Mouse (Mus musculus) hindbrain, embryonic 13.5 days (tissue): ENCODE results near the gene Gm42906. TPM values are rescaled to one million over a fixed set of nuclear protein-coding genes. Genes with fewer than 3 reads are reported as not detected.

ENCODE experiments used
- ATAC-seq: fragments of 200-750 bp; cut with Nextera tagmentation; 2 replicates; pipeline ENCODE4 v1.8.0; 2017; ENCODE audit warnings: moderate TSS enrichment; ENCODE audit not compliant: low FRiP score
- H3K27ac ChIP-seq: fragments of 300-500 bp; sonication (generic); 2 replicates; pipeline ENCODE4 v1.5.1; 2015; ENCODE audit warnings: inconsistent platforms, mild to moderate bottlenecking, moderate library complexity
- H3K27me3 ChIP-seq: fragments of 300-500 bp; sonication (generic); 2 replicates; pipeline ENCODE4 v1.6.1; 2015; ENCODE audit warnings: mild to moderate bottlenecking, inconsistent platforms
- H3K36me3 ChIP-seq: fragments of 300-500 bp; sonication (generic); 2 replicates; pipeline ENCODE4 v1.6.1; 2015; ENCODE audit warnings: mild to moderate bottlenecking, inconsistent platforms
- H3K4me1 ChIP-seq: fragments of 300-500 bp; sonication (generic); replicated peaks from 2 replicates; pipeline ENCODE4 v1.6.1; 2015; ENCODE audit warnings: inconsistent platforms
- H3K4me2 ChIP-seq: fragments of 300-500 bp; sonication (generic); 2 replicates; pipeline ENCODE4 v1.6.1; 2015; ENCODE audit warnings: inconsistent platforms, mild to moderate bottlenecking, moderate library complexity
- H3K4me3 ChIP-seq: fragments of 300-500 bp; sonication (generic); 2 replicates; pipeline ENCODE4 v1.5.1; 2015; ENCODE audit warnings: mild to moderate bottlenecking, inconsistent platforms
- H3K9ac ChIP-seq: fragments of 300-500 bp; sonication (generic); 2 replicates; pipeline ENCODE4 v1.6.1; 2015; ENCODE audit warnings: mild to moderate bottlenecking, inconsistent platforms
- H3K9me3 ChIP-seq: fragments of 300-500 bp; sonication (generic); 2 replicates; pipeline ENCODE4 v1.6.1; 2016; ENCODE audit warnings: inconsistent platforms
- WGBS: fragments of 180-500 bp; shearing (Covaris S2); methylation state at CpG from one replicate; pipeline ENCODE4 v1.1.7; 2015; 5-methylcytosine and 5-hydroxymethylcytosine counted together
- polyA plus RNA-seq: library from polyadenylated mRNA; unstranded; fragments of >200 nt; fragmentation: Nextera tagmentation; extraction: Ambion mirVana; gene quantifications from 2 replicates; pipeline ENCODE4 v1.2.1, GENCODE M21; 2015

Gene Gm42906
- polyA plus RNA-seq, 1 experiment from 2014 or later, result not detected

DNA sequence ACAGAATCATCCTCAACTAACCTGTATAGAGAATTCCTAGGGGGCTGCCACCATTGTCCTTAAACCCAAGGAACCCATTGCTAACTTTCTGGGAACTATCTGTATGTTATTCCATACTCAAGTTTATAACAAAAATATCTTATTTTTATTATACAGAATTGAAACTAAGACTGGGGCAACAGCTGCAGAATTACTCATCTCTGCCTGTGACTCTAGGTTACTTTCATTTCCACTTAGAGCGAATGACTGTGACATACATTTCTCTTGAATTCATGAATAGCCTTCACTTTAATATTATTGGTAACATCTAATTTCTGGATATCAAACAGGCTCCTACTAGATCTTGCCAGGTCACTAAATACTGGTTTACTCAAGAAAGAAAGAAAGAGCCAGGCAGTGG is 217.1 kb downstream of the Gm42906 start:
- Histone ChIP-seq H3K4me2 (no peak overlapping the region), H3K27me3 (no peaks in the 10 kb centered on the region), H3K4me3 (no peak overlapping the region), H3K9me3 (no peaks in the 10 kb centered on the region), H3K36me3 (no peaks in the 10 kb centered on the region), H3K9ac (no peak overlapping the region), H3K4me1 (no peaks in the 10 kb centered on the region), H3K27ac (no peak overlapping the region)
- no peak for ATAC-seq
- 98% methylated on average over 1 of the region's 1 CpGs for WGBS

GRCm38 (mm10) chr5:151210060-151210459 is 217.9 kb downstream of the Gm42906 start:
- WGBS, result 88% methylated on average over 2 of the region's 2 CpGs
- Histone ChIP-seq H3K27ac (no peak overlapping the region), H3K36me3 (no peaks in the 10 kb centered on the region), H3K9me3 (no peaks in the 10 kb centered on the region), H3K4me3 (no peak overlapping the region), H3K4me1 (no peaks in the 10 kb centered on the region), H3K27me3 (no peaks in the 10 kb centered on the region), H3K4me2 (no peak overlapping the region), H3K9ac (no peak overlapping the region)
- ATAC-seq, result no peak

DNA sequence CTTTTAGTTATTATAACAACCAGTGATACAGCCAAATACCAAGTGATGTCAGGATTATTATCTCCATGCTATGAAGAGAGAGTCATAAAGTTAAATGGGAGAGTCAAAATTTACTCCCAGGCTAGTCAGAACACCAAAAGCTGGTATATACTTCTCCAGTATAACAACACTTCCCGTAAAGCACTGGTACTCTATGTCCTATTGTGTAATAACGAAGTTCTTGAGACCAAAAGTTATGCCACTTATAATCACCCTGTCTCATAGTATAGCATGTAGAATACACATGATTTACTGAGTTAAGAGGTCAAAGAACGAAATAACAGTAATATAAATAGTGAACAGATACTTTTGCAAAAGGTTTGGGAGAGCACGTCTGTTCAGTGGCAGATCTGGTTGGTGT is 222.9 kb downstream of the Gm42906 start:
- ATAC-seq, result no peak
- Histone ChIP-seq H3K9ac (no peak overlapping the region), H3K4me3 (no peak overlapping the region), H3K4me2 (no peak overlapping the region), H3K9me3 (no peaks in the 10 kb centered on the region), H3K36me3 (no peaks in the 10 kb centered on the region), H3K27ac (no peak overlapping the region), H3K27me3 (no peaks in the 10 kb centered on the region), H3K4me1 (no peaks in the 10 kb centered on the region)
- WGBS, result 93% methylated on average over 4 of the region's 4 CpGs

DNA sequence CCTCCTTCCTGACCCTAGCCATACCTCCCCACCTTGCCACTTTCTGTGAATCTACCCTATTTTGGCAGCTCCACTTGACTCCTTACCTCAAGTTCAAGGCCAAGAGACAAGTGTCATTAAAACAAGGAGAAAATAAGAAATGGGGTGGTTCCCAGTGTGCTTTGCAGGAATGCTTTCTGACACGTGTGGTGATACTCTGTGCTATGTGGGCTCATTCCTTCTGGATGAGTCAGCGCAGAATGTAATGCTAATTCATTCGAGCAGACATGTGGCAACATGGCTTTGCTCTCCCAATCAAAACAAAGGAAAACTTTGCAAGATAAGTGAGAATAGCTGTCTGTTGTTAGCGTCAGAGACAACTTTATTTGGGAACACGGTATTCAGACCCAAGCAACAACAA is 225.0 kb downstream of the Gm42906 start:
- WGBS, result 74% methylated on average over 5 of the region's 5 CpGs
- no peaks in the 10 kb centered on the region for H3K4me1 ChIP-seq
- no peak for ATAC-seq
- H3K9ac ChIP-seq, result no peak overlapping the region
- no peaks in the 10 kb centered on the region for H3K27me3 ChIP-seq
- no peak overlapping the region for H3K4me3 ChIP-seq
- H3K36me3 ChIP-seq, result no peaks in the 10 kb centered on the region
- H3K9me3 ChIP-seq, result no peaks in the 10 kb centered on the region
- H3K27ac ChIP-seq, result no peak overlapping the region
- no peak overlapping the region for H3K4me2 ChIP-seq

DNA sequence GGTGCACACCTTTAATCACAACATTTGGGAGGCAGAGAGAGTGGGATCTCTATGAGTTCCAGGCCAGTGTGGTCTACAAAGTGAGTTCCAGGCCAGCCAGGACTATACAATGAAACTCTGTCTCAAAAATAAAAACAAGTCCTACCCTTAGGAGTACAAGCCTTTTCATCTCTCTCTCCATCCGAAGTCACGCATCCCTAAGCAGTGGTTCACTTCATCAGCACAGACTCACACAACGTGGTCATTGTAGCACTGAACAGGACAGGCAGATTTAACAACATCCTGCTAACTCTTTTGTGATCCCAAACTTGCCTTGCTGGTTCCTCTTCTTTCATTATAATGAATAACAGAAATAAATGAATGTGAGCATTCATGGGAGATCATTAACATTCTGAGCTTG is 226.7 kb downstream of the Gm42906 start:
- H3K9ac ChIP-seq, result no peak overlapping the region

GRCm38 (mm10) chr5:151199235-151199634 is 228.7 kb downstream of the Gm42906 start:
- WGBS, result 91% methylated on average over 3 of the region's 3 CpGs
- no peak overlapping the region for H3K4me3 ChIP-seq
- peaks cover 6% of the 10 kb centered on the region; the same call in 1 of the 2 replicates for H3K4me1 ChIP-seq
- H3K27me3 ChIP-seq, result no peaks in the 10 kb centered on the region
- H3K9me3 ChIP-seq, result no peaks in the 10 kb centered on the region
- no peaks in the 10 kb centered on the region for H3K36me3 ChIP-seq
- no peak overlapping the region for H3K9ac ChIP-seq
- no peak for ATAC-seq
- H3K4me2 ChIP-seq, result no peak overlapping the region
- H3K27ac ChIP-seq, result no peak overlapping the region

More for the DNA sequence above, 226.7 kb downstream of the Gm42906 start:
- no peaks in the 10 kb centered on the region for H3K27me3 ChIP-seq
- no peaks in the 10 kb centered on the region for H3K36me3 ChIP-seq
- WGBS, result 61% methylated on average over 3 of the region's 3 CpGs
- H3K27ac ChIP-seq, result no peak overlapping the region
- no peak for ATAC-seq
- H3K4me3 ChIP-seq, result no peak overlapping the region
- H3K4me1 ChIP-seq, result peaks cover 6% of the 10 kb centered on the region; the same call in 1 of the 2 replicates
- H3K9me3 ChIP-seq, result no peaks in the 10 kb centered on the region
- H3K4me2 ChIP-seq, result no peak overlapping the region

DNA sequence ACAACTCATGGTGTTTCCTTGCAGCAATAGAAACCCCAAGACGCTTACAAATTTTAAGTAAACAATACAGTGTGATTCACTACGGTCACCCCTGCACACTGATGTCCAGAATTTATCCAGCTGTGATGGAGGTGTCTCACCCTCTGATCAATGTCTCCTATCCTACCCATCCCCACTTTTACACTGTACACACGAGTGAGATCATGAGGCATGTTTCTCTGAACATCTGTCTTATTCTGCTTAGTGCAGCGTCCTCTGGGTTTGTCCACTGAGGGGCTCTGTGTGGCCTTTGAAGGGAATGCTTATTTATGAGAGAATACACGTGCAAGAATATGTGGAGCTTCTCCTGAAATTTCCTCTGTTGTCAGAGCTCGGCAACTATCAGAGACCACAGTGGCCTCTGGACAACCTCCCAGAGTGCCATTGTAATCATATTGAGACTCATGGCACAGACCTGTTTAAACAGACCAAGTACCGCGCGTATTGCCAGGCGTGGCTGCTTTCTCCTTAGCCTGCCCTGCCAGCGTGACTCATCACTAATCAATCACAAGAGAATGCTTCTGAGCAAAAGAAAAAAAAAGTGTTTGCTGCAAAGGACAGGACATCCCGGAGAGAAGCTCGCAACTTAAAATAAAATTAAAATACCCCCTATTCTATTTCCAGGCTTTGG is 231.2 kb downstream of the Gm42906 start:
- H3K4me1 ChIP-seq, result peaks cover 6% of the 10 kb centered on the region; the same call in 1 of the 2 replicates
- no peaks in the 10 kb centered on the region for H3K36me3 ChIP-seq
- no peak overlapping the region for H3K4me3 ChIP-seq
- H3K9ac ChIP-seq, result no peak overlapping the region
- no peak overlapping the region for H3K27ac ChIP-seq
- ATAC-seq, result no peak
- no peak overlapping the region for H3K4me2 ChIP-seq
- WGBS, result 36% methylated on average over 13 of the region's 13 CpGs
- H3K9me3 ChIP-seq, result no peaks in the 10 kb centered on the region
- H3K27me3 ChIP-seq, result 0 out of 2 replicates have a peak, but pooled peaks cover 2% of the 10 kb centered on the region

DNA sequence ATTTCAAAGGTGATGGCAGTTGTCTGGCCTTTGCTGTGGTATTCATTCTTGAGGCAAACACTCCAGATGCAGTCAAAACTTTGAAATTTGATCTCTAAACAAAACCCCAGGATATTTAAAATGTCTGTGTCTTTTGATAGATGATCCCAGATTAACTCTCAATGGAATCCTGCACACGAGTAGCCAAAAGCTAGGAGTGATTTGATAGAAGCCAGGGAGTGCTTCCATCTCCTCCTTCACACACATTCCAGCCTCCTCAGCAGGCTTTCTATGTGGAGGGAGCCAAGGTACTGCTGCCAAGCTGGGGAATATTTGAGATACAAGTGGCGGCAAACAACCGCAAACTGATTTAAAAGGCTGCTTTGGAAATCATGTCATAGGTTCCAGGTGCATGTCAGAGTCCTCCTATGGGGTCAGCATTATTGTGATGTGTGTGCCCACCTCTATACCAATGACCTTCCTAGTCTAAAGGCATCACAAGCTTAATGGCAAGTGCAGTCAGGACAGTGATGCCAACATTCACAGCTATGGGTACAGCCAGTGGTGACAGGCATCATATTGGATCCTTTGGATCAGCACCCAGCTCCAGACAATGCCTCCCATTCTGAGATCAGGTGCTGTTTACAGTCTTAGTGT is 234.0 kb downstream of the Gm42906 start:
- Histone ChIP-seq H3K4me3 (no peak overlapping the region), H3K4me1 (peaks cover 10% of the 10 kb centered on the region), H3K27me3 (peaks cover 13% of the 10 kb centered on the region), H3K9me3 (no peaks in the 10 kb centered on the region), H3K9ac (no peak overlapping the region), H3K4me2 (no peak overlapping the region), H3K27ac (no peak overlapping the region), H3K36me3 (no peaks in the 10 kb centered on the region)
- no peak for ATAC-seq
- 78% methylated on average over 3 of the region's 3 CpGs for WGBS

- peaks cover 10% of the 10 kb centered on the region for H3K4me1 ChIP-seq
- H3K9me3 ChIP-seq, result no peaks in the 10 kb centered on the region
- peaks cover 13% of the 10 kb centered on the region for H3K27me3 ChIP-seq
- WGBS, result 86% methylated on average over 2 of the region's 2 CpGs
- H3K9ac ChIP-seq, result no peak overlapping the region
- no peak overlapping the region for H3K4me2 ChIP-seq
- no peak overlapping the region for H3K4me3 ChIP-seq
- ATAC-seq, result no peak
- no peak overlapping the region for H3K27ac ChIP-seq
- no peaks in the 10 kb centered on the region for H3K36me3 ChIP-seq
Observed at GRCm38 (mm10) chr5:151192266-151192665, 235.7 kb downstream of the Gm42906 start.

- H3K27ac ChIP-seq, result no peak overlapping the region
- no peak for ATAC-seq
- WGBS, result 85% methylated on average over 5 of the region's 5 CpGs
- H3K4me3 ChIP-seq, result no peak overlapping the region
- peaks cover 13% of the 10 kb centered on the region for H3K27me3 ChIP-seq
- peaks cover 4% of the 10 kb centered on the region; the same call in 1 of the 2 replicates for H3K4me1 ChIP-seq
- peak overlapping the region; percentile 65; the same call in 1 of the 2 replicates for H3K4me2 ChIP-seq
- no peaks in the 10 kb centered on the region for H3K36me3 ChIP-seq
- no peak overlapping the region for H3K9ac ChIP-seq
- H3K9me3 ChIP-seq, result no peaks in the 10 kb centered on the region
Observed at GRCm38 (mm10) chr5:151190764-151191163, 237.2 kb downstream of the Gm42906 start.

GRCm38 (mm10) chr5:151189789-151190378 is 238.1 kb downstream of the Gm42906 start:
- Histone ChIP-seq H3K4me2 (peak overlapping the region; percentile 65), H3K36me3 (no peaks in the 10 kb centered on the region), H3K9me3 (no peaks in the 10 kb centered on the region), H3K27ac (no peak overlapping the region), H3K4me1 (peaks cover 4% of the 10 kb centered on the region; the same call in 1 of the 2 replicates), H3K27me3 (peaks cover 13% of the 10 kb centered on the region), H3K4me3 (peak overlapping the region; percentile 45), H3K9ac (peak overlapping the region; percentile 64)
- WGBS, result 3% methylated on average over 27 of the region's 27 CpGs
- ATAC-seq, result peak; percentile 94

GRCm38 (mm10) chr5:151189321-151189720 is 238.6 kb downstream of the Gm42906 start:
- H3K4me2 ChIP-seq, result peak overlapping the region; percentile 65
- 0 out of 2 replicates have a peak, but pooled peaks have one; percentile 7 for ATAC-seq
- no peaks in the 10 kb centered on the region for H3K9me3 ChIP-seq
- H3K36me3 ChIP-seq, result no peaks in the 10 kb centered on the region
- H3K4me3 ChIP-seq, result peak overlapping the region; percentile 45
- WGBS, result 47% methylated on average over 3 of the region's 3 CpGs
- peak overlapping the region; percentile 64 for H3K9ac ChIP-seq
- peaks cover 13% of the 10 kb centered on the region for H3K27me3 ChIP-seq
- no peak overlapping the region for H3K27ac ChIP-seq
- H3K4me1 ChIP-seq, result peaks cover 4% of the 10 kb centered on the region; the same call in 1 of the 2 replicates
